Mouse (Mus musculus) heart, adult 2 months (tissue): ENCODE results near the gene Olfr71.

Experiments used
- CTCF ChIP-seq: fragments of 200-600 bp; IDR thresholded peaks from 2 replicates; pipeline ENCODE4 v1.8.1; 2022; ENCODE audit warnings: antibody characterized with exemption, mild to moderate bottlenecking, moderate library complexity
- EP300 ChIP-seq: fragments of 200-500 bp; IDR thresholded peaks from 2 replicates; pipeline ENCODE4 v1.6.1; 2011; ENCODE audit warnings: low read depth, low read length, control low read depth; ENCODE audit not compliant: insufficient read depth

DNA sequence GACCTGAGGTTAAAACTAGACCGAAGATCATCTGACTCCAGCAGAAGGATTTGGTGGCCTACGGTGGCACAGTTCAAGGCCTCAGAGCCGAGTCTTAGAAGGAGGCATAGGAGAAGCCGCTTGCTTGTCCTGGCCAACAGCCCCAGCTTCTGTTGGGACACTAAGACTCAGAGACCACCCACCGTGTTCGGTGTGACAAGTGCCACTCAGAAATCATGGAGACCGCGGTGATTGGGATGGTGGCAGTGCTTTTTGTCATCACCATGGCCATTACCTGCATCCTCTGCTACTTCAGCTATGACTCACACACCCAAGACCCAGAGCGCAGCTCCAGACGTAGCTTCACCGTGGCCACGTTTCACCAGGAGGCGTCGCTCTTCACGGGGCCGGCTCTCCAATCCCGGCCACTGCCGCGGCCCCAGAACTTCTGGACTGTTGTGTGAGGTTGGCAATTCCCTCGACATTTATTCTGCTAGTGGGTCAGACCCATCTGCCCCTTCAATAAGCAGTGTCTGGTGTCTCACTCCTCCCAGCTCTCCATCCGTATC lies 20.8 kb upstream of the Olfr71 start:
- no peak for TF ChIP-seq EP300
- TF ChIP-seq CTCF = peak; percentile 72
